Mouse (Mus musculus) forelimb bud, embryonic 11.5 days (tissue): Measurements from ENCODE around the gene Tdrd12.
"Not testable (repeated sequence)": the region's sequence is repeated elsewhere in the genome, so short reads cannot be mapped to it uniquely, and the experiment has no call there.

Experiments
- DNase-seq: peaks from one replicate; pipeline ENCODE4 v3.0.0-alpha.2; 2012; ENCODE audit warnings: low read depth, low spot score

Tdrd12 gene

DNA sequence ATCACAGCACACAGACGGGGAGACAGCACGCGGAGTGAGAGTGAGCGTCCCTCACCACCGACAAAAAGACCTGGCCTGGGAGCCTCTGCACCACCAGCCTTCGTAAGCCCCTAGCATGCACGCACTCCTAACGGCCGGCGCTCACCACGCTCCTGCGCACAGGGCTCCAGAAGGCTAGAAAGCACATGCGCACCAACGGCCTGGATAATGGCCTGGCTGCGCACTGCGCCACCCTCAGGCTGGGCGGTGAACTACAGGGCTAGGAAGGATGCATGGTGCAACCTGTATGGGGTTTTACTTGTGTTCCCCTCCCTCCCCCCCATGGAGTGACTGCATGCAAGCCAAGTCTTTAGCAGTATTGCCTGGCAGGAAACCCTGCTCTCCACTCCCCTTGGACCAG, at the start of gene Tdrd12:
TSS of gene Tdrd12 (minus strand) at position 184 of the 400 bp plus-strand sequence.
- DNase-seq: no peak

DNA sequence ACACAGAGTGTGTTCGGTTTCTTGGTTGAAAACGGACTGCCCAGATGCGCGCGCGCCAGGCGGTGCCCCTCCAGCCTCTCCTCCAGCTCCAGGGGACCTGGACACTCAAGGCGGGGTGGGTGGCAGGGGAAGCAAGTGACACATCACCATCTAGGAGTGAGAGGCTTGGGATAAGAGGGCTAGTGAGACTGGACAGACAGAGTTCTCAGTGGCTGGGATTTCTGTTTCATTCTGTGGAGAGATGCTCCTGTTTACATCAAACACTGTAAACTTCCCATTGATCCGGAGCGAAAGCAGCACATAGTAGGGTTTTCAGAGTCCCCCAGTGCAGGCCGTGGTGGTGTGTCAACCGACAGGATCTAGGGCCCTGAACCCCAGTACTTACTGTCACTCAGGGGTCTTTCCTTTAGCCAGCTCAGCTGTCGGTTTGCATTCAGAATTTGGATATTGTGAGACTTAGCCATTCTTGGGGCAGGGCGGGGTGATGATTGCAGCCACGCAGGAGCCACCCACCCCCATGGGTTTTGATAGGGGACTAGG, 49.4 kb upstream of the Tdrd12 start:
- no peak for DNase-seq

- peak; percentile 98 for DNase-seq
Observed at GRCm38 (mm10) chr7:35586055-35586905, 48.7 kb upstream of the Tdrd12 start, which contains the start of gene Ankrd27. Ankrd27 (plus strand) TSS chr7:35586244.

DNA sequence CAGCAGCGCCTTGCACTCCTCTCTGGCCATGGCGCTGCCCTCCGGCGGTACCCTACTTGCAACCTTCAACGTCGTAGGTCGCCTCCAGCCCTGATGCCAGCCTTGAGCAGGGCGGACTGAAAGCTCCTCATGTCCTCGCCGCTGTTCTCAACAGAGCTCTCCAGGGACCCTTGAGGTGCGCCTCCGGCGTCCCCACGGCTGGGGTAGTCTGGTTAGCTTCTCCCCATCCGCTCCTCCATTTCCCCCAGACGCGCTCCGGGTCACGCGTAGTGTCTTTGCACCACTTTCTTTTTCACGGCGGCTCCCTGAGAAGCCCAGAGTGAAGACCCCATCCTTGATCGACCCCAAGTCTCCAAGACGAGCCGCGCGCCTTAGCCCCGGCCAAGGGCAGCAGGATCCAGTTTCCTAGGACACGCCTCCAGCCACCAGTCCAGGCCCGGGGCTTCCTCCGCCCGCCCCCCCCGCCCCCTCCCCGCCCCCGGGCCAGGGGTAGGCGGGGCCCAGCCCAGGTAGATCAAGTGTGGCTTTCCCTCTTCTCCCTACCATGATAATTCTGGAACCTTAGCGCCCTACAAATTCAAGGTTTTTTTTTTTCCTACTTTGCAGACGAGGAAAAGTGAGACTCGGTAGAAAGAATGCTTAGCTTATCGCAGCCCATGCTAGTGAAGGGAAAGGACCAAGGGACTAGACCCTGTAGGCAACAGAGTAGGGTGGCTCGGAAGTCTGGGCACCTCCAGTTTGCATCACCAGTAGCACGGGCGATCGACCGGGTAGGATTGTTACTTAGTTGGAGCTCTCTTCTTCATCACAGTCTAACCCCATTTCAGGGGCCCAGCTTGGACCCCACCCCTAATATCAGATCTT, 47.9 kb upstream of the Tdrd12 start, which contains the start of gene Rgs9bp:
TSS of gene Rgs9bp (minus strand) at position 392 of the 864 bp plus-strand sequence.
- peak; percentile 57 for DNase-seq

- DNase-seq: peak; percentile 19
Observed at GRCm38 (mm10) chr7:35584786-35585190, 47.2 kb upstream of the Tdrd12 start.

- no peak for DNase-seq
Observed at GRCm38 (mm10) chr7:35584068-35584785, 46.7 kb upstream of the Tdrd12 start.

- DNase-seq: no peak
Observed at GRCm38 (mm10) chr7:35583476-35584025, 46.0 kb upstream of the Tdrd12 start.

GRCm38 (mm10) chr7:35582719-35583118, 45.2 kb upstream of the Tdrd12 start:
- DNase-seq: no peak

GRCm38 (mm10) chr7:35579849-35580248, 42.3 kb upstream of the Tdrd12 start:
- DNase-seq: peak; percentile 56

- DNase-seq: not testable (repeated sequence)
Observed at GRCm38 (mm10) chr7:35570883-35571282, 33.3 kb upstream of the Tdrd12 start.

DNA sequence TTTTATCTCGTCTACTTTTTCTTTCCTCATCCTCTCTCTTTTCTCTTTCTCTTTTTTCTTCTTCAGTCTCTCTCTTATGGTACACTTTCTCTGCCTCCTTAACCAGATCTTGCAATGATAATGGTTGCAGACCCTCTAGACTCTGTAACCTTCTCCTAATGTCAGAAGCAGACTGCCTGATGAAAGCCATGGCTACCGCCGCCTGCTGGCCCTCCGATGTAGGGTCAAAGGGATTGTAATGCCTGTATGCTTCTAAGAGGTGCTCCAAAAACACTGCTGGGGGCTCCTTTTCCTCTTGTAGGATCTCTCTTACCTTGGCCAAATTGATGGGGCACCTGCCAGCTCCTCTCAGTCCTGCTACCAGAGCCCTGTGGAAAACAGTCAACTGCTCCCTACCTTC, 32.2 kb upstream of the Tdrd12 start:
- not testable (repeated sequence) for DNase-seq

DNA sequence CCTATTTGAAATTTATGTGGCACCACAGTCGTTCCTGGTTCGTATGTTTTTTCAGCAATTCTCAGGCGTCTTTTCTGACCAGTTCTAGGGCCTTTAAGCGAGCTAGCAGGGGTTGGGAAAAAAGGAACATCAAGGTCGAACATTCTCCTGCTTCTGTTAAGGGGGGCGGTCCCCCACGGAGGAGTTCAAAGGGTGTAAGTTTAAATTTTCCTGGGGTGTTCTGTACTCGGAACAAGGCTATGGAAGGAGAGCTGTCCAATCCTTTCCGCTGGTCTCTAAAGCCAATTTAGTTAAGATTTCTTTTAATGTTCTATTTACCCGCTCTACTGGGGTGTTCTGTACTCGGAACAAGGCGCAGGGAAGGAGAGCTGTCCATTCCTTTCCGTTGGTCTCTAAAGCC, 28.4 kb upstream of the Tdrd12 start:
- DNase-seq: not testable (repeated sequence)

DNA sequence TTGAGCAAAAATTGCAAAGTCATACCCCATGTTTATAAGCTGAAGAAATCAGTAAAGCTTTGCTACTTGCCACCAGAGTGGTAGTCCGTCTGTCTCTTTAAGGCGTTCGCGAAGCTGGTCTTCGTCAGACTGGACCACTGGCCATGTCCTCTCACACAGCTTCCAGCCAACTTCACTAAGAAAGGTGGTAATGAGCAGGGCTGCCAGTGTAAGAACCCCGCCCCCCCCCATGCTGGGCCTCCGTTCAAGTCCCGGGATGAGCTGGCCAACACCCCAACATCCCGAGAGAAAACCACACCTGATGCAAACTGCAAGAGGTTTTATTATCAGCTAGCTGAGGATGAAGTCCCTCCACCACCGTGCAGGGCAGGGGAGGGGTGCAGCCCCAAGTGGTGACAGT, 27.3 kb upstream of the Tdrd12 start:
- not testable (repeated sequence) for DNase-seq

- no peak for DNase-seq
Observed at GRCm38 (mm10) chr7:35564067-35564865, 26.7 kb upstream of the Tdrd12 start.

- DNase-seq: no peak
Observed at GRCm38 (mm10) chr7:35563071-35563470, 25.5 kb upstream of the Tdrd12 start.

DNA sequence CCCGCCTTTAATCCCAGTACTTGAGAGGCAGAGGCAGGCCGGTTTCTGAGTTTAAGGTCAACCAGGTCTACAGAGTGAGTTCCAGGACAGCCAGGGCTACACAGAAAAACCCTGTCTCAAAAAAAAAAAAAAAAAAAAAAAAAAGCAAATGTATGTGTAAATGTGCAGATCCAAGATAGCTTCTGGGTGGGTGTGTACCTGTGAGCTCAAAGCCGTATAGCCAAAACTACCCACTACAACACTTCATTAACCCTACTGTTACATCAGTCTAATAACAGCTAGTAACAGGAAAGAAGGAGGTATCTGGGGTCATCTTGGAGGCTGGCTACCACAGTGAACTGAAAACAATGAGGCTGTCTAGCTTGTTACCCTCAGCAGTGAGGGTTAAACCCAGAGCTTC, 22.3 kb upstream of the Tdrd12 start:
- DNase-seq: no peak

DNA sequence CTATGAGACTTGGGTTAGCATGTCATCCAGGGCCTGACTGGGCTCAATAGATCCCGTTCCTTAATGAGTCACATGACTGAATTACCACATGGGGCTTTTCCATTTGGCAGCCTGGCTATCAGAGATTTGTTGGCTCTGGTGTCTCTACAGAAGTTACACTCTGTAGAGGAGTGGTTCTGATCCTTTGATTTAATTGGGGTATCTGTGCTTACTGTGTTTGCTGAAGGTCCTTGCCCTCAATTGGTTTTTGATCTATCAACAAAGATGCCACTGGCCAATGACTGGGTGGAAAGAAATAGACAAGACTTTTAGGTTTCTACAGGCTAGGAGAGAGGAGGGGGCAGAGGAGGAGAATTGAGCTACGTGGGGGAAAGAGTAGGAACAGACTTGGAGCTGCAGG, 21.1 kb upstream of the Tdrd12 start:
- DNase-seq: no peak

DNA sequence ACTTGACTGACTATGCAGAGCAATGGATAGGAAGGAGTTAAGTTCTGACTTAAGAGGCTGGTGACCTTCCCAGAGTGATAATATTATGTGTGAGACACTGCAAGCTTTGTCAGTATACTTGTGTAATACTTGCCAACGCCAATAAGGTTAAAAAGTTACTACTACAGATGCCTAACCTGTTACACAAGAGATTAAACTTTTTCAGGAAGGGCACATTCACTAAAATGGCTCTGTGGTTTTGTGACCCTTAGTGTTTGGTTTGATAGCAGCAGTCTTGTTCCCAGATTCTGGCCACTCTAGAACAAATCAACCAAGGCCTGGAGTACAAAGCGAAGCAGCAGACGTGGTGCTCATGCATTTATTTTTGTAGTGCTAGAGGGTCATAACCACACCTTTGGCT, 20.0 kb upstream of the Tdrd12 start:
- DNase-seq: no peak

DNA sequence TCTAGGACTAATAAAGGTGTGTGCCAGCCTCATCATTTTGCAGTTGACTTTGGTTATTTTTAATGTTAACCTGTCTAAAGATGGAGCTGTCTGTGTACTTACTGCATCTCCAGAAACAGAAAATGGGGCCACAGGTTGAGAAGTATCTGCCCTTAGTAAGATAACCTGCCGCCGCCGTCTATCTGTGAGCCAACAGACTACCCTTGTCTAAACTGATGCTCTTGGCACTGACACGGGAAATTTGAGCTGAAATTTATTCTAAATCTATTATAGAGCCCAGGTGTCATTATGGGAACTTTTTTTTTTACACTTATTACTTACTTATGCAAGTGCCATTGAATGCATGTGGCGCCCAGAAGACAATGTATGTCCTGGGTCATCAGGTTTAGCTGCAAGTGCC, 19.4 kb upstream of the Tdrd12 start:
- no peak for DNase-seq

- no peak for DNase-seq
Observed at GRCm38 (mm10) chr7:35556205-35556603, 18.7 kb upstream of the Tdrd12 start, which contains the start of gene Nudt19. Nudt19 (minus strand) TSS chr7:35556304.
